Mouse (Mus musculus) ES-Bruce4 (cell line): ENCODE measurements at regions not wholly inside any gene's neighbourhood (a gene's known extent, or its start where the extent isn't known, plus 50 kb on each side); places are given as distances from the start of the nearest gene placed in this dataset.

Source experiments
- H3K27ac ChIP-seq: 2 replicates; pipeline ENCODE4 v1.5.1; 2012; ENCODE audit warnings: low read length, inconsistent platforms; ENCODE audit not compliant: insufficient read depth
- H3K27me3 ChIP-seq: 2 replicates; pipeline ENCODE4 v1.6.1; 2012; ENCODE audit warnings: mild to moderate bottlenecking, low read length, inconsistent platforms; ENCODE audit not compliant: control insufficient read depth, poor library complexity, insufficient read depth, severe bottlenecking
- H3K36me3 ChIP-seq: 2 replicates; pipeline ENCODE4 v1.6.1; 2012; ENCODE audit warnings: inconsistent platforms, mild to moderate bottlenecking, low read length, moderate library complexity; ENCODE audit not compliant: control insufficient read depth, poor library complexity, insufficient read depth, severe bottlenecking
- H3K4me1 ChIP-seq: one replicate; pipeline ENCODE4 v1.8.1; 2011; ENCODE audit warnings: low read length; ENCODE audit not compliant: control insufficient read depth, insufficient read depth
- H3K4me3 ChIP-seq: 2 replicates; pipeline ENCODE4 v1.5.1; 2011; ENCODE audit warnings: low read depth, mild to moderate bottlenecking, low read length
- H3K9ac ChIP-seq: 2 replicates; pipeline ENCODE4 v1.6.1; 2012; ENCODE audit warnings: low read depth, mild to moderate bottlenecking, inconsistent platforms; ENCODE audit not compliant: poor library complexity, severe bottlenecking
- H3K9me3 ChIP-seq: replicated peaks from 2 replicates; pipeline ENCODE4 v1.6.1; 2012; ENCODE audit warnings: mild to moderate bottlenecking, low read length, inconsistent platforms; ENCODE audit not compliant: control insufficient read depth, poor library complexity, insufficient read depth, severe bottlenecking
- CTCF ChIP-seq: IDR thresholded peaks from one replicate; pipeline ENCODE4 v1.8.1; 2011; ENCODE audit warnings: low read depth, low read length
- EP300 ChIP-seq: IDR thresholded peaks from 2 replicates; pipeline ENCODE4 v1.6.1; 2011; ENCODE audit warnings: low read depth, low read length; ENCODE audit not compliant: insufficient read depth
- POLR2A ChIP-seq: IDR thresholded peaks from one replicate; pipeline ENCODE4 v1.8.1; 2011; ENCODE audit warnings: low read length; ENCODE audit not compliant: insufficient read depth

DNA sequence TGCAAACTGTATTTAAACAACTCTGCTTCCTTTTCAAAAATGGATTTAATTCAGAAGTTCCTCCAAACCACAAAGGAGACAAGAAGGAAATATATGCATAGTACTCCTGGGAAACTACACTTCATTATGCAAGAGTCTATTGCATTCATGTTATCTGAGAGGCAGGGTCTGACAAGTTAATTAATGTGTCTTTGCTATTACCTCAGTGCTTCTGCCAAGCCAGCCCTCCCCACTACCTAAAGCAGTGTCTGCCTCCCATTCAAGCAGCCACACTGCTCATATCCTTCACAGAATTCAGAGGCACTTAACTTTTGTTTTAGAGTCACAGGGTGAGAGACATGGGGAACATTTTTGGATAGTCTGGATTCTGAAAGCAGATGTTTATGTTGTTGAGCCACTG is 58.6 kb upstream of the C9orf72 start:
- Histone ChIP-seq H3K27ac (no peak overlapping the region), H3K9me3 (peaks cover 4% of the 10 kb centered on the region; the same call in 1 of the 2 replicates), H3K9ac (no peak overlapping the region), H3K4me1 (no peaks in the 10 kb centered on the region), H3K36me3 (no peaks in the 10 kb centered on the region), H3K4me3 (no peak overlapping the region), H3K27me3 (no peaks in the 10 kb centered on the region)
- TF ChIP-seq POLR2A = no peak
- no peak for TF ChIP-seq CTCF
- no peak for TF ChIP-seq EP300
